Mouse (Mus musculus): ENCODE measurements around the gene AC129217.1.
"Not testable (repeated sequence)": the region's sequence is repeated elsewhere in the genome, so short reads cannot be mapped to it uniquely, and the experiment has no call there.

Gene AC129217.1

DNA sequence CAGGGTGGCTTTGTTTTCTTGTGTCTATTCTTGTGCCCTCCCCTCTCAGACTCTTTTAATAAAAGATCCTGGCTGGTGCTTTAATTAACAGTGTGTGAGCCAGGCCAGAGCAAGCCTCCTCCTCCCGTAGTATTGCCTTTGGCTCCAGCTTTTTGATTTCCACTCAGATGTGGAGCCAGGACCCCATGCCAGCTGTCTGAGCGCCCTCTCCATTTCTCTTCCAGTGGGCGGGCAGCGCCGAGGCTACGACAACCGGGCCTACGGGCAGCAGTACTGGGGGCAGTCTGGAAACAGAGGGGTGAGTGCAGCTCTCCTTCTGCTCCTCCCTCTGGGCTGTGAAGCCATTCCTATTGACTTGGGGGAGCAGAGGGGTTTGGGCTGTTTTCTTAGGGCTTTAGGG lies 1.1 kb downstream of the AC129217.1 start:
- in situ Hi-C loops (cut with MseI, MboI) = no loop called here

- in situ Hi-C loops (cut with MseI, MboI) = no loop called here
Observed at GRCm38 (mm10) chr19:8831262-8831661, 1.7 kb downstream of the AC129217.1 start.

DNA sequence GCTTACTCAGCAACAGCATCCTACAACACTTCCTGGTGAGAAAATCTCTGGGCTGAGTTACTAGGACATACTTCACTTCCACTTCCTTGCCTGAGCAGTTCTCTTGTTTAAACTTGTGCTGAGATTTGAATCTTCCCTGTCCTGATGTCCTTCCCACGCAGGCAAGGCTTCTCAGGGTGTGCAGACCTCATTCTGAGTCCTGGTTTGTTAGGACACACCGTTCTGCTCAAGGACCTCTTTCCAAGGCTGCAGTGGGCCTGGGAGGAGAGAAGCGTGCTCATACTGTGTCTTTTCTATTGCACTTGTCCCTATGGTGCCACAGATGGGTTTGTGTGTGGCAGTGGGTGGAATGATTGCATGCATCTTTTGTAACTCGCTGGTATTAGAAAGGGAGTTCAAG lies 3.4 kb downstream of the AC129217.1 start:
- in situ Hi-C loops (cut with MseI, MboI) = no loop called here

- in situ Hi-C loops (cut with MseI, MboI) = not testable (repeated sequence)
Observed at GRCm38 (mm10) chr19:8836327-8836726, 6.8 kb downstream of the AC129217.1 start.

GRCm38 (mm10) chr19:8837251-8837791 lies 7.7 kb downstream of the AC129217.1 start, which contains the start of gene Bscl2:
Gene Bscl2, plus strand, starts transcription at chr19:8837467.
- in situ Hi-C loops (cut with MseI, MboI) = no loop called here

- in situ Hi-C loops (cut with MseI, MboI) = no loop called here
Observed at GRCm38 (mm10) chr19:8838041-8838730, 8.6 kb downstream of the AC129217.1 start.

DNA sequence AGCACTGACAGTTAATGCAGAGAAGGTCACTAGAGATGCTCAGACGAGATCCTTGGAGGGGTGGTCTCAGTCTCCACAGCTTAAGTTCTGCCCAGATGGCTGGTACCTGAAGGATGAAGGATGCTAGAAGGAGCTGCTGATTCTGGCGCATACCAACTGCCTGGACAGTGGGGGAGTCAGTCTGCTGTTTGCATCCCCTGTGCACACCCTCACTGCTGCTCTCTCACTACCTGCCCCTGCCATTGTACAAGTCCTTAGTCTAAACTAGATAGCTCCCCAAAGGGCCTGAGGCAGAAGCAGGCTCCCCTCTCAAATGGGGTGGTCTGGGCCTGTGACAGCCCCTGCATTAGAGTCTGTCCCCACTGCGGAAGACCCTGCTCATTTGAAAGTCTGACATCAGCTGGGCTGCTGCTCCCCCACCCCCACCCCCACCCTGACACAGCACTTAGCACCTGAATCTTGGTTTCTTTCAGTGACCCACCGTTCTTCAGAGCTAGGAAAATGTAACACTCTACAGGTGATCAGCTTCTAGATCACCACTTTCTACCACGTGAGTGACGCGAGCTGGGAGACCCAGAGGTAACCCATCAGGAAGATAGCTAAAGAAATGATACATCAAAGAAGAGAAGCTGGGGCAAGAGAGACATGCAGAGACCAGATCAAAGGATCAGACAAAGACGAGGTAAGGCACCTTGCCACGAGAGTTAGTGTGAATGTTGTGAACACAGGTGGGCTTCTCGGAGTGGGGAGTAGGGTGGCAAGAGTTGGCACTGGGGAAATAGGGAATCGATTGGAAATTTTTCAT lies 9.7 kb downstream of the AC129217.1 start, which contains the start of gene Gng3:
Gene Gng3, minus strand, starts transcription at position 92 of the 805 bp plus-strand sequence.
- in situ Hi-C loops (cut with MseI, MboI) = no loop called here

GRCm38 (mm10) chr19:8839908-8840791 lies 10.6 kb downstream of the AC129217.1 start:
- in situ Hi-C loops (cut with MseI, MboI) = no loop called here

- in situ Hi-C loops (cut with MseI, MboI) = no loop called here
Observed at GRCm38 (mm10) chr19:8841012-8841411, 11.4 kb downstream of the AC129217.1 start.

- in situ Hi-C loops (cut with MseI, MboI) = no loop called here
Observed at GRCm38 (mm10) chr19:8842961-8843360, 13.4 kb downstream of the AC129217.1 start.

DNA sequence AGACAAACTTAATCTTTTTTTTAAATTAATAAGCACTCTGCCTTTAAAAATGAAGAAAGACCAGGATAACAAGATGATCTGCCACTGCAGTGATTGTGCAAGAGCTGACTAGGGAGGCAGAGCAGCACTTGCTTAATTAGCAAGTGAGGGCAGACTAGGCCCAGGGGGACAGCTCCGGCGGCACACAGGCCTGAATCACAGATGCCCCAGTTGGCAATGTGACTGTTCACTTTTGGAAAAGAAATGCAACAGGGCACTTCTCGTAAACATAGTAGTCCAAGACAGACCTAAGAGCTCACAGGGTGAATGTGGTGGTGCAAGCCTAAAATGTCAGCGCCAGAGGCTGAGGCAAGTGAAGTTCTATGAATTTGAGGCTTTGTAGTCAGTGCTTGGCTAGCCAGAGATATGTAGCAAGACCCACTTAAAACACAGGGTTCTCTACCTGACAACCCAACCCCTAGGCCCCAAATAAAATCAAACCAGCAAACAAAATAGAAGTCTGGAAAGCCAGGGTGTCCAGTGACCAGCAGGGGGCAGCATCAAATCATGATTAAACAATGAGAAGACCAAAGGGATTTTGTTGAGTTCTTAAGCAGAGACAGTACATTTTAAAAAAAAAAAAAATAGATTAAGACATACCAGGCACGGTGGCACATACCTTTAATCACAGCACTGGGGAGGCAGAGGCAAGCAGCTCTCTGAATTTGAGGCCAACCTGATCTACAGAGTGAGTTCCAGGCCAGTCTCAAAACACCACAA lies 15.0 kb downstream of the AC129217.1 start:
- in situ Hi-C loops (cut with MseI, MboI) = no loop called here

- in situ Hi-C loops (cut with MseI, MboI) = no loop called here
Observed at GRCm38 (mm10) chr19:8848356-8848755, 18.8 kb downstream of the AC129217.1 start.

DNA sequence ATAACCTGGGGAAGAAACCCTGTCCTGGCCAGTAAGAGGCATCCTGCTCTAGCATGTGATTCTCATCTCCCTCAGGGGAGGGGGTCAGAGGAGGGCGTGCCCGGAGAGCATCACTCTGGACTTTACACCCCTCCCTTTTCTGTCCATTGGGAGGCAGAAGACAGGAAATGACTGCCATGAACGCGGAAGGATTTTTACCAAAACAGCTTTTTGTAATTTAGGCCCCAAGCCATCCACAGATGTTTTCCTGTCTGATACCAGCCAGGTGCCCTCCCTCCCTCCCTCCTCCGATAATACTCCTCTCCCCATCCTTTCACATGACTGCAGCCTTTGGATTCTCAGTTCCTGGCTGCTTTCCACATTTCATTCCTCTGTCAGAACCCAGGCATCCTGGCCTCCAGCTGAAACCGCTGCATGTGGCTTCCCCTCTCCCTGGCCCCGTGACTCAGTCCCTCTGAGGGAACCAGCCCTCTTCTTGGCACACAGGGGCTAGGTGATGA lies 20.9 kb downstream of the AC129217.1 start, which contains the start of gene Lrrn4cl:
Gene Lrrn4cl, plus strand, starts transcription at position 367 of the 500 bp plus-strand sequence.
- in situ Hi-C loops (cut with MseI, MboI) = loop anchor here in 1 of 2 experiments (10.0 kb wide), 1 partner anchor 254 kb away; no protein-coding TSS in a partner anchor

- in situ Hi-C loops (cut with MseI, MboI) = loop anchor here in 1 of 2 experiments (10.0 kb wide), 1 partner anchor 253 kb away; no protein-coding TSS in a partner anchor
Observed at GRCm38 (mm10) chr19:8851639-8852038, 22.1 kb downstream of the AC129217.1 start.

GRCm38 (mm10) chr19:8852236-8852928 lies 22.8 kb downstream of the AC129217.1 start:
- in situ Hi-C loops (cut with MseI, MboI) = loop anchor here in 1 of 2 experiments (10.0 kb wide), 1 partner anchor 252 kb away; no protein-coding TSS in a partner anchor

- in situ Hi-C loops (cut with MseI, MboI) = loop anchor here in 1 of 2 experiments (10.0 kb wide), 1 partner anchor 252 kb away; no protein-coding TSS in a partner anchor
Observed at GRCm38 (mm10) chr19:8853117-8853516, 23.5 kb downstream of the AC129217.1 start.

DNA sequence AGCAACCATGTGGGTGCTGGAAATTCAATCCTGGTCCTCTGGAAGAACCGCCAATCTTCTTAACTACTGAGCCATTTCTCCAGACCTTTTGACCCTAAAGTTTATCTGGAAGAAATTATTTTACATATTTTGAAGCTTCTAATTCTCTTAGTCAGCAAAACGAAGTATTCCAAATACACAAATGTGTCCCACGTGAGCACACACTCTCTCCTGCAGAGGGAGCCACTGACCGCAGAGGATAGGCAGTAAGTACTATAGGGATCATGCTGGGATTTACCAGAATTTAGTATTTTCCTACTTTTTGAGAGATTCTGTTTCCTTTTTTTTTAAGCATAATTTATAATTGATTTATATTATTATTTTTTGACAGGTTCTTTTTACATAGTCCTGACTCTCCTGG lies 28.1 kb downstream of the AC129217.1 start:
- in situ Hi-C loops (cut with MseI, MboI) = loop anchor here (5.0 to 10.0 kb wide), 2 partner anchors 247 to 255 kb away; no protein-coding TSS in a partner anchor

DNA sequence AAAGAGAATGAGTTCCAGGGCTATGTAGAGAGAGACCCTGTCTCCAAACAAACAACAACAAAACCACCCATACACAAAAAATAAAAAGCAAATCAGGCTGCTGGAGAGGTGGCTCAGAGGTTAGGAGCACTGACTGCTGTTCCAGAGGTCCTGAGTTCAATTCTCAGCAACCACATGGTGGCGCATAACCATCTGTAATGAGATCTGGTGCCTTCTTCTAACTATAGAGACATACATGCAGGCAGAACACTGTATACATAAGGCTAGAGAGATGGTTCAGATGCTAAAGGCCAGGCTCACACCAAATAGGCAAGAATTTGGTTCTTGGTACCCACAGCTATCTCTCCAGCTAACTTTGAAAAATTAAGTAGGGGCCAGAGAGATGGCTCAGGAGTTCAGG lies 29.4 kb downstream of the AC129217.1 start:
- in situ Hi-C loops (cut with MseI, MboI) = loop anchor here (5.0 to 10.0 kb wide), 2 partner anchors 246 to 253 kb away; no protein-coding TSS in a partner anchor

GRCm38 (mm10) chr19:8864265-8864664 lies 34.7 kb downstream of the AC129217.1 start:
- in situ Hi-C loops (cut with MseI, MboI) = no loop called here
